Mouse (Mus musculus) kidney, adult 2 months (tissue): ENCODE data around the gene Pgls.

Source experiments
- CTCF ChIP-seq: fragments of 200-500 bp; conservative IDR thresholded peaks from 2 replicates; pipeline ENCODE4 v1.5.1; 2011; ENCODE audit warnings: low read depth, mild to moderate bottlenecking, control low read depth, low read length, moderate library complexity, mixed read lengths; ENCODE audit not compliant: insufficient read depth, insufficient read length
- POLR2A ChIP-seq: fragments of 200-500 bp; IDR thresholded peaks from one replicate; pipeline ENCODE4 v1.6.1; 2011; ENCODE audit warnings: low read depth, low read length, control low read depth

DNA sequence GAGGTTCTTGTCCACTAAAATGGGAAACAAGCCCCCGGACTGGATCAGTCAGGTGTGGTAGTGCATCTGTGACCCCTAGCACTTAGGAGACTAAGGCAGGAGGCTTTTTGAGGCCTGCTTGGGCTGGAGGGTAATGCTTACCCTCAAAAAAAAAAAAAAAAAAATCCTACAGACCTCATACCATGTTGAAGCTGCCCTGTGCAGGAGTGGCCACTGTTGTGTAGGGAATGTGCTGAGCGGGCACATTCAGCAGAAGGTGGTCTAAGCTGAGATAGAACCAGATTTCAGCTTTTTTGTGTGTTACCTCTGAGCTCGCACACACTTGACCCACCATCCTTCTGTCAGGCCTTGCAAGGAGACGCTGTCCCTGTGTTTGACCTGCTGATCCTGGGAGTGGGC lies 2.3 kb downstream of the Pgls start:
- TF ChIP-seq POLR2A (no peak), CTCF (no peak)
